Mouse (Mus musculus) midbrain, embryonic 15.5 days (tissue): Measurements from ENCODE around the gene Cacnb2. TPM values are rescaled to one million over a fixed set of nuclear protein-coding genes. Genes with fewer than 3 reads are reported as not detected.

Source experiments
- ATAC-seq: fragments of 200-750 bp; cut with Nextera tagmentation; replicated peaks from 2 replicates; pipeline ENCODE4 v1.8.0; 2017; ENCODE audit warnings: moderate TSS enrichment
- H3K27ac ChIP-seq: fragments of 300-500 bp; sonication (generic); 2 replicates; pipeline ENCODE4 v1.5.1; 2015; ENCODE audit warnings: mild to moderate bottlenecking, inconsistent platforms
- H3K27me3 ChIP-seq: fragments of 300-500 bp; sonication (generic); replicated peaks from 2 replicates; pipeline ENCODE4 v1.6.1; 2015; ENCODE audit warnings: inconsistent platforms
- H3K36me3 ChIP-seq: fragments of 300-500 bp; sonication (generic); replicated peaks from 2 replicates; pipeline ENCODE4 v1.6.1; 2015; ENCODE audit warnings: inconsistent platforms
- H3K4me1 ChIP-seq: fragments of 300-500 bp; sonication (generic); 2 replicates; pipeline ENCODE4 v1.6.1; 2015; ENCODE audit warnings: inconsistent platforms
- H3K4me2 ChIP-seq: fragments of 300-500 bp; sonication (generic); 2 replicates; pipeline ENCODE4 v1.6.1; 2015; ENCODE audit warnings: inconsistent platforms, mild to moderate bottlenecking, moderate library complexity
- H3K4me3 ChIP-seq: fragments of 300-500 bp; sonication (generic); 2 replicates; pipeline ENCODE4 v1.5.1; 2015; ENCODE audit warnings: mild to moderate bottlenecking, inconsistent platforms
- H3K9ac ChIP-seq: fragments of 300-500 bp; sonication (generic); 2 replicates; pipeline ENCODE4 v1.6.1; 2015; ENCODE audit warnings: mild to moderate bottlenecking, inconsistent platforms
- H3K9me3 ChIP-seq: fragments of 300-500 bp; sonication (generic); 2 replicates; pipeline ENCODE4 v1.6.1; 2016; ENCODE audit warnings: inconsistent platforms
- WGBS: fragments of 180-500 bp; shearing (Covaris S2); methylation state at CpG from one replicate; pipeline ENCODE4 v1.1.7; 2015; ENCODE audit warnings: mixed read lengths; 5-methylcytosine and 5-hydroxymethylcytosine counted together
- polyA plus RNA-seq: library from polyadenylated mRNA; unstranded; fragments of >200 nt; fragmentation: Nextera tagmentation; extraction: Ambion mirVana; gene quantifications from 2 replicates; pipeline ENCODE4 v1.2.1, GENCODE M21; 2015

The Cacnb2 gene
- polyA plus RNA-seq, 1 experiment from 2014 or later = 8.2 TPM

GRCm38 (mm10) chr2:14960963-14961488, 358.1 kb downstream of the Cacnb2 start:
- Histone ChIP-seq H3K9ac (no peak overlapping the region), H3K4me2 (no peak overlapping the region), H3K27me3 (no peaks in the 10 kb centered on the region), H3K36me3 (no peaks in the 10 kb centered on the region), H3K4me3 (no peak overlapping the region), H3K27ac (no peak overlapping the region), H3K9me3 (no peaks in the 10 kb centered on the region), H3K4me1 (no peaks in the 10 kb centered on the region)
- 74% methylated on average over 1 of the region's 1 CpGs for WGBS
- ATAC-seq = no peak

GRCm38 (mm10) chr2:14961493-14961892, 358.6 kb downstream of the Cacnb2 start:
- no peaks in the 10 kb centered on the region for H3K27me3 ChIP-seq

GRCm38 (mm10) chr2:14984029-14984428, 381.1 kb downstream of the Cacnb2 start:
- H3K9me3 ChIP-seq = no peaks in the 10 kb centered on the region
- peaks cover 3% of the 10 kb centered on the region for H3K36me3 ChIP-seq
- WGBS = 91% methylated on average over 11 of the region's 11 CpGs
- no peak for ATAC-seq
- no peaks in the 10 kb centered on the region for H3K27me3 ChIP-seq
- H3K4me3 ChIP-seq = no peak overlapping the region
- no peak overlapping the region for H3K4me2 ChIP-seq
- H3K27ac ChIP-seq = no peak overlapping the region
- no peaks in the 10 kb centered on the region for H3K4me1 ChIP-seq
- H3K9ac ChIP-seq = no peak overlapping the region

More at GRCm38 (mm10) chr2:14961493-14961892, 358.6 kb downstream of the Cacnb2 start:
- ATAC-seq = no peak
- Histone ChIP-seq H3K4me2 (no peak overlapping the region), H3K9me3 (no peaks in the 10 kb centered on the region), H3K4me1 (no peaks in the 10 kb centered on the region), H3K27ac (no peak overlapping the region), H3K36me3 (no peaks in the 10 kb centered on the region), H3K4me3 (no peak overlapping the region), H3K9ac (no peak overlapping the region)
- 82% methylated on average over 2 of the region's 2 CpGs for WGBS

GRCm38 (mm10) chr2:14988451-14988850, 385.6 kb downstream of the Cacnb2 start:
- H3K4me1 ChIP-seq = no peaks in the 10 kb centered on the region
- H3K9ac ChIP-seq = no peak overlapping the region
- WGBS = 90% methylated on average over 4 of the region's 4 CpGs

GRCm38 (mm10) chr2:14989350-14989749, 386.5 kb downstream of the Cacnb2 start:
- Histone ChIP-seq H3K4me1 (no peaks in the 10 kb centered on the region), H3K4me2 (no peak overlapping the region), H3K27ac (no peak overlapping the region), H3K4me3 (no peak overlapping the region), H3K36me3 (no peaks in the 10 kb centered on the region), H3K9me3 (no peaks in the 10 kb centered on the region), H3K27me3 (no peaks in the 10 kb centered on the region), H3K9ac (no peak overlapping the region)
- 86% methylated on average over 4 of the region's 4 CpGs for WGBS
- ATAC-seq = no peak

More at GRCm38 (mm10) chr2:14988451-14988850, 385.6 kb downstream of the Cacnb2 start:
- Histone ChIP-seq H3K9me3 (no peaks in the 10 kb centered on the region), H3K36me3 (no peaks in the 10 kb centered on the region), H3K4me3 (no peak overlapping the region), H3K4me2 (no peak overlapping the region), H3K27ac (no peak overlapping the region), H3K27me3 (no peaks in the 10 kb centered on the region)
- no peak for ATAC-seq

GRCm38 (mm10) chr2:14992531-14992930, 389.6 kb downstream of the Cacnb2 start:
- Histone ChIP-seq H3K27me3 (no peaks in the 10 kb centered on the region), H3K36me3 (no peaks in the 10 kb centered on the region), H3K4me3 (no peak overlapping the region), H3K27ac (no peak overlapping the region), H3K4me2 (no peak overlapping the region), H3K9ac (no peak overlapping the region), H3K9me3 (no peaks in the 10 kb centered on the region), H3K4me1 (no peaks in the 10 kb centered on the region)
- ATAC-seq = no peak
- 89% methylated on average over 4 of the region's 4 CpGs for WGBS

- Histone ChIP-seq H3K27me3 (no peaks in the 10 kb centered on the region), H3K9me3 (no peaks in the 10 kb centered on the region), H3K9ac (no peak overlapping the region), H3K36me3 (no peaks in the 10 kb centered on the region), H3K27ac (no peak overlapping the region), H3K4me3 (no peak overlapping the region), H3K4me1 (no peaks in the 10 kb centered on the region), H3K4me2 (no peak overlapping the region)
- ATAC-seq = no peak
- WGBS = 65% methylated on average over 4 of the region's 4 CpGs
Observed at GRCm38 (mm10) chr2:14996036-14996435, 393.1 kb downstream of the Cacnb2 start.

GRCm38 (mm10) chr2:14997836-14998235, 394.9 kb downstream of the Cacnb2 start:
- 84% methylated on average over 5 of the region's 5 CpGs for WGBS
- no peaks in the 10 kb centered on the region for H3K36me3 ChIP-seq
- H3K4me2 ChIP-seq = no peak overlapping the region
- no peaks in the 10 kb centered on the region for H3K4me1 ChIP-seq
- no peaks in the 10 kb centered on the region for H3K27me3 ChIP-seq
- ATAC-seq = no peak
- H3K27ac ChIP-seq = no peak overlapping the region
- H3K9ac ChIP-seq = no peak overlapping the region
- H3K4me3 ChIP-seq = no peak overlapping the region
- no peaks in the 10 kb centered on the region for H3K9me3 ChIP-seq

- peaks cover 5% of the 10 kb centered on the region; the same call in 1 of the 2 replicates for H3K36me3 ChIP-seq
- H3K4me1 ChIP-seq = no peaks in the 10 kb centered on the region
- no peak overlapping the region for H3K4me2 ChIP-seq
- no peak overlapping the region for H3K27ac ChIP-seq
- no peak for ATAC-seq
- H3K27me3 ChIP-seq = no peaks in the 10 kb centered on the region
- no peak overlapping the region for H3K4me3 ChIP-seq
- H3K9me3 ChIP-seq = no peaks in the 10 kb centered on the region
- WGBS = 80% methylated on average over 3 of the region's 3 CpGs
- H3K9ac ChIP-seq = no peak overlapping the region
Observed at GRCm38 (mm10) chr2:15007531-15007930, 404.6 kb downstream of the Cacnb2 start.

- Histone ChIP-seq H3K9ac (no peak overlapping the region), H3K4me2 (no peak overlapping the region), H3K4me3 (no peak overlapping the region), H3K4me1 (no peaks in the 10 kb centered on the region), H3K9me3 (no peaks in the 10 kb centered on the region), H3K27ac (no peak overlapping the region), H3K27me3 (no peaks in the 10 kb centered on the region), H3K36me3 (peaks cover 6% of the 10 kb centered on the region; the same call in 1 of the 2 replicates)
- no peak for ATAC-seq
- whole genome bisulfite sequencing = 91% methylated on average over 1 of the region's 1 CpGs
Observed at GRCm38 (mm10) chr2:15008072-15008471, 405.2 kb downstream of the Cacnb2 start.

- no peak overlapping the region for H3K4me2 ChIP-seq
- WGBS = 96% methylated on average over 3 of the region's 3 CpGs
- no peaks in the 10 kb centered on the region for H3K4me1 ChIP-seq
- H3K9ac ChIP-seq = no peak overlapping the region
- no peaks in the 10 kb centered on the region for H3K27me3 ChIP-seq
- no peak overlapping the region for H3K27ac ChIP-seq
- peaks cover 8% of the 10 kb centered on the region; the same call in 1 of the 2 replicates for H3K36me3 ChIP-seq
- H3K4me3 ChIP-seq = no peak overlapping the region
- no peak for ATAC-seq
- H3K9me3 ChIP-seq = no peaks in the 10 kb centered on the region
Observed at GRCm38 (mm10) chr2:15026817-15027216, 423.9 kb downstream of the Cacnb2 start.

- no peak overlapping the region for H3K4me3 ChIP-seq
- peaks cover 8% of the 10 kb centered on the region; the same call in 1 of the 2 replicates for H3K36me3 ChIP-seq
- ATAC-seq = no peak
- no peak overlapping the region for H3K27ac ChIP-seq
- H3K9me3 ChIP-seq = no peaks in the 10 kb centered on the region
- H3K4me2 ChIP-seq = no peak overlapping the region
- H3K27me3 ChIP-seq = no peaks in the 10 kb centered on the region
- H3K4me1 ChIP-seq = no peaks in the 10 kb centered on the region
- no peak overlapping the region for H3K9ac ChIP-seq
- WGBS = 82% methylated on average over 1 of the region's 1 CpGs
Observed at GRCm38 (mm10) chr2:15027816-15028215, 424.9 kb downstream of the Cacnb2 start.
